Mouse (Mus musculus): ENCODE results near the gene Metap1d. TPM values are rescaled to one million over a fixed set of nuclear protein-coding genes. Genes with fewer than 3 reads are reported as not detected.

Gene Metap1d
- polyA plus RNA-seq, 1 experiment from 2014 or later = 43.0 TPM

DNA sequence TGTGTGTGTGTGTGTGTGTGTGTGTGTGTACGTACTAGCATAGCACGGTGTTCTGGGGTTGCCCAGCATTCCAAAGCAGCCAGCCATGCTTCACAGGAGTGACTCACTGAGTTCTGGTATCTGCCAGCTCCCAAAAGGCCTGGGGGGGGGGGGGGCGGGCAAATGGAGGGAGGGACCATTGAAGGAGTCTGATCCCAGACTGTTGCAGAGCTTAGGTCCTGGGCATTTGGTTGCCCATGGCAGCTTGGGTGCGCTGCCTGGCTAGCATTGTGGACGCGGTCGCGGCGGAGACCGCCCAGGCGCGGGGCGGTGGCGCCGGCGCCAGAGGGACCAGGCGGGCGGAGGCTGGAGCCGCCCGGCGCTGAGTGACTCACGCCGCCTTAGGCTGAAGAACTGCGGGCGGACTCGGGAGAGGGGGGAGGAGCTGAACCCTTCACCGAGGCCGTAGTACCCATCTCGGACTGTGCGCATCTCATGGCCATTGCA, 89.8 kb downstream of the Metap1d start:
- no peak for DNase-seq (ENCODE audit: low spot score)
- H3K27ac ChIP-seq (replicated peaks; ENCODE audit: low read depth, low read length) = peak overlapping the region; percentile 63
- peak overlapping the region; percentile 60 for H3K4me3 ChIP-seq (ENCODE audit: low read depth, low read length)
- H3K4me2 ChIP-seq (ENCODE audit: low read depth, low read length) = peak overlapping the region; percentile 99
- H3K9ac ChIP-seq (ENCODE audit: low read depth, low read length) = peak overlapping the region; percentile 74
- WGBS = under 1% methylated on average over 19 of the region's 30 CpGs
- peaks cover 80% of the 10 kb centered on the region for H3K27me3 ChIP-seq (replicated peaks; ENCODE audit: control insufficient read depth, insufficient read depth, low read length)
- no peaks in the 10 kb centered on the region for H3K9me3 ChIP-seq (ENCODE audit: control insufficient read depth, low read length)
- ATAC-seq (ENCODE audit: low read depth) = 0 out of 2 replicates have a peak, but pooled peaks have one; percentile 23
- H3K36me3 ChIP-seq (ENCODE audit: control insufficient read depth, insufficient read depth, low read length) = no peaks in the 10 kb centered on the region
- H3K4me1 ChIP-seq (ENCODE audit: control insufficient read depth, insufficient read depth, low read length) = peaks cover 22% of the 10 kb centered on the region

DNA sequence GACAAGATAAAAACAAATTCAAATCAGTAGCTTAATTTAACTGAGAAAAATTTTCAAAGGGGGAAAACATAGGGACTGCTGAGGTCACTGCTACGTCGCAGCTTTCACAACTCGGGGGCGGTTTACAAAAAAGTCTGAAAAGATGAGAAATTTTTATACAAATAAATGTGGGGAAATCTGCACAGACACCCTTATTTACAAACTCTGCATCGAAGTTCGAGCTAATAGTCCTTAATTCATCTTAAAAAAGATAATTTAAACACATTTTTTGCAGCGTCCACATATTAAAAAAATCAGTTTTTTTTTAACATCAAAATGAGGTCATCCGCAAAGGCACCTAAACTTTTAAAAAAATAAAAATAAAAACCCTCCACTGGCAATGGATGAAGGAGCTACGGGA, 90.5 kb downstream of the Metap1d start:
- DNase-seq (ENCODE audit: low spot score) (no peak), ATAC-seq (ENCODE audit: low read depth) (no peak)
- Histone ChIP-seq H3K4me1 (ENCODE audit: control insufficient read depth, insufficient read depth, low read length) (peaks cover 22% of the 10 kb centered on the region), H3K9me3 (ENCODE audit: control insufficient read depth, low read length) (no peaks in the 10 kb centered on the region), H3K4me3 (ENCODE audit: low read depth, low read length) (peak overlapping the region; percentile 60), H3K36me3 (ENCODE audit: control insufficient read depth, insufficient read depth, low read length) (no peaks in the 10 kb centered on the region), H3K4me2 (ENCODE audit: low read depth, low read length) (peak overlapping the region; percentile 99), H3K9ac (ENCODE audit: low read depth, low read length) (peak overlapping the region; percentile 74), H3K27ac (replicated peaks; ENCODE audit: low read depth, low read length) (peak overlapping the region; percentile 63; the same call in 1 of the 2 replicates), H3K27me3 (replicated peaks; ENCODE audit: control insufficient read depth, insufficient read depth, low read length) (peaks cover 80% of the 10 kb centered on the region)
- WGBS = 6% methylated on average over 9 of the region's 9 CpGs

DNA sequence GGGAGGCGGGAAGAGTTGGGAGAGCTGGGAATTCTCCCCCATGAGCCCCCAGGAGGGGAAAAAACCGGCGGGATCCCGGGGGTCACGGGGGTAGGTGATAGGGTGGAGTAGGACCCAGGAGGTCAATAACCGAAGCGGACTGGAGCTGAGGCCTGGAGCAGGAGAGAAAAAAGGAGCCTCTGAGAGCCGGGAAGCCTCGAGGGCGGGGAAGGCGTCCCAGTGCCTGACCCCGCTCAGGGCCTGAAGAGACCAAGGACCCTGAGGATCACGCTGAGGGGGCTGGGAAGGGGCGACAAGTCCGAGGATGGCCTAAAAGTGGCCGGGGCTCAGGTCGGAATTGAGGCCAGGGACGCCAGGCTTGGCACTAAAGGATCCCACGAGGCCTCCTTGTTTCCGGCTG, 90.9 kb downstream of the Metap1d start:
- DNase-seq (ENCODE audit: low spot score) = no peak
- Histone ChIP-seq H3K27ac (replicated peaks; ENCODE audit: low read depth, low read length) (peak overlapping the region; percentile 63; the same call in 1 of the 2 replicates), H3K4me1 (ENCODE audit: control insufficient read depth, insufficient read depth, low read length) (peaks cover 22% of the 10 kb centered on the region)

DNA sequence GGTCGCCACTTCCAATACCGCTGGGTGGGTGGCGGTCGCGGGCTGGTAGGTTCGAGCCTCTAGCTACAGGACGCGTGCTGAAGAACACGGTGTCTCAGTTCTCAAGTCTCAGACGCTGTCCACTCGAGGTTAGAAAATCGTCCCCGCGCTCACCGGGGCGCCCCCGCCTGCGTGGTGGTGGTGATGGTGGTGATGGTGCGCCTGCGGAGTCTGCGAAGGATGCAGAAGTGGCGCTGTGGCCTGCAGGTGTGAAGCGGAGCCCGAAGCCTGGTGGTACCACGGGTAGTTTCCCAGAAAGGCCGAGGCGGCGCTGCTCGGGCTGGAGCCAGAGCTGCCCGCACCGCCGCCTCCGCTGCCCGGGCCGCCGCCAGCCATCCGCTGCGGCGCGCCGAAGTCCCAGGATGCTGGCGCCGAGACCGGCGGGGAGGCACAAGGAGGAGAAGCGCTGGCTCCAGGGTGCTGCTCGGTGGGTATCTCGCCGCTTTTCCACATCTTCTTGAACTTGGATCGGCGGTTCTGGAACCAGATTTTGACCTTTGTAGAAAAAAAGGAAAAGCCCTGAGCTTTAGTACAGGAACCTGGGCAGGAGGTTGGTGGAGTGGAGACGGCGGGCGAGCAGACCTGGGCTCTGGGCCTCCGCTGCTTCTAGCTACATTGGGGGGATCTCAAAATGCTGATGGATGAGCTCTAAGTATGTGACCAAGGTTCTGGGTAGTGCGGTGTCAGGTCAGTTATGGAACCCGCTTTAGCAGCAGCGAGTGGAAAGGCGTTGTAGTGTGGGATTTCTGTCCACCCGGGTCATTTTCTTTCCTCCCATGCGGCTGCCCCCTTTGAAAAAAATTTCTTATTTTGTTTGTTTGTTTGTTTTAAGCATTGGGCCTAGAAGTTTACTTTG, 91.6 kb downstream of the Metap1d start:
- Histone ChIP-seq H3K9me3 (ENCODE audit: control insufficient read depth, low read length) (no peaks in the 10 kb centered on the region), H3K4me2 (ENCODE audit: low read depth, low read length) (peak overlapping the region; percentile 99), H3K27me3 (replicated peaks; ENCODE audit: control insufficient read depth, insufficient read depth, low read length) (peaks cover 80% of the 10 kb centered on the region), H3K4me1 (ENCODE audit: control insufficient read depth, insufficient read depth, low read length) (peaks cover 22% of the 10 kb centered on the region), H3K36me3 (ENCODE audit: control insufficient read depth, insufficient read depth, low read length) (no peaks in the 10 kb centered on the region), H3K9ac (ENCODE audit: low read depth, low read length) (peak overlapping the region; percentile 74), H3K27ac (replicated peaks; ENCODE audit: low read depth, low read length) (peak overlapping the region; percentile 75), H3K4me3 (ENCODE audit: low read depth, low read length) (peak overlapping the region; percentile 60)
- WGBS = 4% methylated on average over 30 of the region's 61 CpGs
- DNase-seq (ENCODE audit: low spot score) (no peak), ATAC-seq (ENCODE audit: low read depth) (no peak)

More for the DNA sequence above, 90.9 kb downstream of the Metap1d start:
- Histone ChIP-seq H3K9ac (ENCODE audit: low read depth, low read length) (peak overlapping the region; percentile 74), H3K4me2 (ENCODE audit: low read depth, low read length) (peak overlapping the region; percentile 99), H3K4me3 (ENCODE audit: low read depth, low read length) (peak overlapping the region; percentile 60), H3K9me3 (ENCODE audit: control insufficient read depth, low read length) (no peaks in the 10 kb centered on the region), H3K27me3 (replicated peaks; ENCODE audit: control insufficient read depth, insufficient read depth, low read length) (peaks cover 80% of the 10 kb centered on the region), H3K36me3 (ENCODE audit: control insufficient read depth, insufficient read depth, low read length) (no peaks in the 10 kb centered on the region)
- no peak for ATAC-seq (ENCODE audit: low read depth)
- WGBS = 7% methylated on average over 20 of the region's 20 CpGs

DNA sequence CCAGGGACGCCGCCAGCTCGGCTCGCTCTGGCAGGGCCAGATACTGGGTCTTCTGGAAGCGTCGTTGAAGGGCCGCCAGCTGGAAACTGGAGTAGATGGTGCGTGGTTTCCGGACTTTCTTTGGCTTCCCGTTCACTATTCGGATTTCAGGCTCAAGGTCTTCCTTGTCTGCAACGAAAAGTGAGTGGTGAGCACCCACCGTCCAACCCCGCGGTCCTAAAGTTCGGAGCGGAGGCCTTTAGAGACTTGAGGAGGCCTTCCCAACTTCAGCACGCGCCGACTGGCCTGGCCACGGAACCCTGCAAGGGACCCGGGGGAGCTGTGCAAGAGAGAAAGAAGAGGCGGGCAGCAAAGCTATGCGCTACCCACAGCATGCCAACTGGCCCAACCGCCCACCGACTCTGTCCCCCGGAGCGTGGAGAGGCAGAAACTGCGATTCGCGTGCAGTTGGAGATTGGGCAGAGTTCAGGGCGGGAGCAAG, 92.4 kb downstream of the Metap1d start:
- Histone ChIP-seq H3K4me2 (ENCODE audit: low read depth, low read length) (peak overlapping the region; percentile 99), H3K4me3 (ENCODE audit: low read depth, low read length) (peak overlapping the region; percentile 60), H3K36me3 (ENCODE audit: control insufficient read depth, insufficient read depth, low read length) (no peaks in the 10 kb centered on the region), H3K27me3 (replicated peaks; ENCODE audit: control insufficient read depth, insufficient read depth, low read length) (peaks cover 80% of the 10 kb centered on the region), H3K9me3 (ENCODE audit: control insufficient read depth, low read length) (no peaks in the 10 kb centered on the region), H3K27ac (replicated peaks; ENCODE audit: low read depth, low read length) (peak overlapping the region; percentile 75), H3K9ac (ENCODE audit: low read depth, low read length) (peak overlapping the region; percentile 74), H3K4me1 (ENCODE audit: control insufficient read depth, insufficient read depth, low read length) (peaks cover 18% of the 10 kb centered on the region)
- no peak for DNase-seq (ENCODE audit: low spot score)
- no peak for ATAC-seq (ENCODE audit: low read depth)
- WGBS = under 1% methylated on average over 30 of the region's 32 CpGs

DNA sequence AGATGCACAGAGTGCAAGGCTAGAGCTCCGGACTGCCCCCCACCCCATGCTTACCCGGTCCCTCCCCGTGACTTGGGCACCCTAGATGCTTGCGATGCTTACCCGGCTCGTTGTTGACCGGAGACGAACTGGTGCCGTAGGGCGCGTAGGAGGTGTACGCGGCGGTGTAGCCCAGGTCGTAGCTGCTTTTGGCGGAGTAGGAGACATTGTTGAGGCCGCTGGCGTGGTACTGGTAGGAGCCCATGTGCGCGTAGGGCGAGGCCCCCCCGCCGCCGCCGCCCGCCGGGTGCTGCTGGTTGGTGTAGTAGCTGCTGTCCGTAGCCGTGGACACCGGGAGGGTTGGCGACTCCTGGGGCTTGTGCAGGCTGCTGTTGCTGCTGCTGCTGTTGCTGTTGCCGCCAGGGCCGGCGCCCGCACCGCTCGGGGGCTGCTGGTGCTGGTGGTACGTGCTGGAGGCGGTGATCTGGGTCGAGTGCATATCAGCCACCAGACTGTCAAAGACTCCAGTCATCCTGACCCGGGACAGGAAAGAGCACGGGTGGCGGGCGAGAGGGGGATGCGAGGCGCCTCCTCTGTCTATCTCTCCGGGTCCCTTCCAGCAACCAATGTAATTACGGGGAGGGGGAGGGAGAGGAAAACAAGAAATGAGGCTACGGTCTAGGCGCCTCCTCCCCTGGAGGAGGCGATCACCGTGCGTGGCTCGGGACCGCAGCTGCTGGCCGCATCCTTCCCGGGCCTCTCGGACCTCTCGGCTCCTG, 93.0 kb downstream of the Metap1d start:
- H3K9me3 ChIP-seq (ENCODE audit: control insufficient read depth, low read length) = no peaks in the 10 kb centered on the region
- WGBS = under 1% methylated on average over 37 of the region's 59 CpGs
- peak overlapping the region; percentile 99 for H3K4me2 ChIP-seq (ENCODE audit: low read depth, low read length)
- peak overlapping the region; percentile 74 for H3K9ac ChIP-seq (ENCODE audit: low read depth, low read length)
- H3K27ac ChIP-seq (replicated peaks; ENCODE audit: low read depth, low read length) = peak overlapping the region; percentile 75
- peaks cover 15% of the 10 kb centered on the region for H3K4me1 ChIP-seq (ENCODE audit: control insufficient read depth, insufficient read depth, low read length)
- H3K36me3 ChIP-seq (ENCODE audit: control insufficient read depth, insufficient read depth, low read length) = no peaks in the 10 kb centered on the region
- peaks cover 79% of the 10 kb centered on the region for H3K27me3 ChIP-seq (replicated peaks; ENCODE audit: control insufficient read depth, insufficient read depth, low read length)
- DNase-seq (ENCODE audit: low spot score) (no peak), ATAC-seq (ENCODE audit: low read depth) (peak; percentile 56)
- H3K4me3 ChIP-seq (ENCODE audit: low read depth, low read length) = peak overlapping the region; percentile 60

DNA sequence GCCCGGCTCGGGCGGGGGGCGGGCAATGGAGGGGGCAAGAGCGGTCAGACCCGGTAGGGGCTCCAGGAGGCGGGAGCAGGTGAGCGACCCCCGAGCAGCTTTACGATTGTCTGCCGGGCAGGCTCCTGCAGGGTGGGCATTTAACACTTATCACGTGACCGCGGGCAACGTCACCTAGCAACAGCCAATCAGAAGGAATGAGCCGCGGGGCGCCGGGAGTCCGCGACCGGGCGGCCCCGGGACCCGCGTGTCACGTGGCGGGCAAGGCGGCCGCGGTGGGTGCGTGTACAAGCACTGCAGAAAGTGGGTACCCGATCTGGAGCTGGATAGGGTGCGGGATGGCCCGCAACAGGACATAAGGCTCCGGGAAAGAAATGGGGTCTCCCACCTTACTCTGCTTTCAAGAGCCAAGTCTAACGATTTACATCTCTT, 93.6 kb downstream of the Metap1d start, which contains the start of gene Dlx2:
TSS of gene Dlx2 (minus strand) at position 115 of the 432 bp plus-strand sequence.
- Histone ChIP-seq H3K9ac (ENCODE audit: low read depth, low read length) (peak within 1 kb of the TSS; percentile 74), H3K4me3 (ENCODE audit: low read depth, low read length) (peak within 1 kb of the TSS; percentile 60), H3K27ac (replicated peaks; ENCODE audit: low read depth, low read length) (peak within 1 kb of the TSS; percentile 75), H3K4me1 (ENCODE audit: control insufficient read depth, insufficient read depth, low read length) (peaks cover 10% of the 10 kb centered on the region), H3K9me3 (ENCODE audit: control insufficient read depth, low read length) (no peaks in the 10 kb centered on the region), H3K27me3 (replicated peaks; ENCODE audit: control insufficient read depth, insufficient read depth, low read length) (peaks cover 79% of the 10 kb centered on the region), H3K4me2 (ENCODE audit: low read depth, low read length) (peak within 1 kb of the TSS; percentile 99), H3K36me3 (ENCODE audit: control insufficient read depth, insufficient read depth, low read length) (no peaks in the 10 kb centered on the region)
- peak; percentile 61 for ATAC-seq (ENCODE audit: low read depth)
- peak; percentile 89 for DNase-seq (ENCODE audit: low spot score)
- WGBS = under 1% methylated on average over 23 of the region's 37 CpGs

DNA sequence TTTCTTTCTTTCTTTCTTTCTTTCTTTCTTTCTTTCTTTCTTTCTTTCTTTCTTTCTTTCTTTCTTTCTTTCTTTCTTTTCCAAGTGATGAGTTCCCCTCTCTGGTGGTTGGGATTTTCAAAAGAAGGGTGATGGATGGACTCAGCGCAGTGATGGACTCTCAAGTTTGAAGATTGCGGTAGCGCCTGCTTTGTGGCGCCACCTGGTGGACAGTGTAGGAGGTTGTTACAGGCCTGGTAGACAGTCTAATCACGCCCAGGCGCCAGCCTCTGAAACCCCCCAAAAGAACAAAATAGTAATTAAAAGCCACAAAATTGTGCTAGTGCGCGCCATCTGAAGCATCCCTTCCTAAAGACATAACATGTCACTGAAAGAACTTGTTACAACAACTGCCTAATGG, 94.8 kb downstream of the Metap1d start:
- H3K27ac ChIP-seq (replicated peaks; ENCODE audit: low read depth, low read length) = no peak overlapping the region
- H3K4me1 ChIP-seq (ENCODE audit: control insufficient read depth, insufficient read depth, low read length) = peaks cover 10% of the 10 kb centered on the region
- no peak overlapping the region for H3K9ac ChIP-seq (ENCODE audit: low read depth, low read length)
- H3K36me3 ChIP-seq (ENCODE audit: control insufficient read depth, insufficient read depth, low read length) = no peaks in the 10 kb centered on the region
- H3K4me2 ChIP-seq (ENCODE audit: low read depth, low read length) = no peak overlapping the region
- no peaks in the 10 kb centered on the region for H3K9me3 ChIP-seq (ENCODE audit: control insufficient read depth, low read length)
- peaks cover 78% of the 10 kb centered on the region for H3K27me3 ChIP-seq (replicated peaks; ENCODE audit: control insufficient read depth, insufficient read depth, low read length)
- DNase-seq (ENCODE audit: low spot score) (peak; percentile 85), ATAC-seq (ENCODE audit: low read depth) (0 out of 2 replicates have a peak, but pooled peaks have one; percentile 54)
- no peak overlapping the region for H3K4me3 ChIP-seq (ENCODE audit: low read depth, low read length)
- 4% methylated on average over 8 of the region's 8 CpGs for WGBS

Data from embryonic facial prominence, embryonic 14.5 days (tissue).